Mouse (Mus musculus) urinary bladder, postnatal 14 days (tissue): ENCODE data around the gene Gimap8.
"Not testable (repeated sequence)": the region's sequence is repeated elsewhere in the genome, so short reads cannot be mapped to it uniquely, and the experiment has no call there.

Source experiments
- DNase-seq: peaks from one replicate; pipeline ENCODE4 v3.0.0; 2021; ENCODE audit warnings: low spot score

The Gimap8 gene

DNA sequence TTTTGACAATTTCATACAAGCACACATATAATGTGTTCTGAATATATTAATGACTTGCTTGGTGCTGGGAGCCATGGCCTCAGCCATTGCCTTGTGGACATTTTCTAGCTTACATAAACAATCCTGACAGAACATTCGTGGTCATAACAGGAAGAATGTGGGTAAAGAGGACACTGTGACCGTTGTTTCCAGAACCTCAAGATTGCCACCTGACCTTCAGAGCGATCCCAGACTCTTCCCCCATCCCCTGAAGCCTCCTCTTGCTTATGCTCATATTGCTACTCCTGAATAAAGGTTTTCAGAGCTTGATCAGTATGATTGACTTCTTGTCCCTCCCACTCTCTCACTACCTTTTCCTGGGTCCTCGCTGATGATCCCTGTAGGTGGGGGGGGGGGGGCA is 31.4 kb downstream of the Gimap8 start:
- DNase-seq, result no peak

- DNase-seq, result no peak
These were observed 32.7 kb downstream of the Gimap8 start for GRCm38 (mm10) chr6:48679701-48680100.

- DNase-seq, result no peak
These were observed 33.4 kb downstream of the Gimap8 start for GRCm38 (mm10) chr6:48680421-48680820.

GRCm38 (mm10) chr6:48681472-48682090 is 34.5 kb downstream of the Gimap8 start:
- no peak for DNase-seq

DNA sequence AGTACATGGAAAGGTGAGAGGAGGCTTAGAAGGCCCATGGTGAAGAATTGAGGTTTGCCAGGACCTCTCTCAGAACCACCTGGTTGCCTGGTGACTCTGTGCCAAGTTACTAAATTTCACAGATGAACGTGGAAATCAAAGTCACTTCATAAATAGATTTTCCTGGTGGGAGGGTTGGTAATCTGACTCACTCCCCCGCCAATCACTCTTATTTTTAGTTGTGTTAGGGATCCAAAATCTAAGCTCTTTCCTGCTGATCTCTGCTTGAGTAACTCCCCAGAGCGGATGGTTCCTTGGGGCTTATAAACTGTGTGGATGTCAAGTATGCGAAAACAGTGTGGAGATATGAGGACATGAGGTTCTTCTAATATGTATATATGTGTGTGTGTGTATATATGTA is 35.2 kb downstream of the Gimap8 start:
- DNase-seq, result no peak

DNA sequence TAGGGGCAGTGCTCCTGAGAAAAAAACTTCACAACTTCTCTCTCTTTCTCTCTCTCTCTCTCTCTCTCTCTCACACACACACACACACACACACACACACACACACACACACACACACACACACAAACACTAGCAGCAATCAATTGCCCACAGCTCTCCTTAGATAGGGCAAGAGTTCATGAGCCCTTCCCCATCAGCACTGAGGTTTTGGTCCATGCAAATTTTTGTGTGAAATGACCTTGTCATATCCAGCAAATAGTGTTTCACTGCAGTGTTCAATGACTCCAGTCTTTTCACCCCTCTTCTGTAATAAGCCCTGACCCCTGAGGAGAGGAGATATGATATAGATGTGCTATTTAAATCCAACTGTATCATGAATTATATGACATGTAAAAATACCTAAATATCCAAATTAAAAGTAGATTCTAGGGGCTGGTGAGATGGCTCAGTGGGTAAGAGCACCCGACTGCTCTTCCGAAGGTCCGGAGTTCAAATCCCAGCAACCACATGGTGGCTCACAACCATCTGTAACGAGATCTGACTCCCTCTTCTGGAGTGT is 36.3 kb downstream of the Gimap8 start:
- DNase-seq, result not testable (repeated sequence)

- no peak for DNase-seq
These were observed 37.3 kb downstream of the Gimap8 start, which contains the start of gene Gimap4 for GRCm38 (mm10) chr6:48684319-48684718. Gene Gimap4 (plus strand): TSS chr6:48684549.

GRCm38 (mm10) chr6:48684806-48685205 is 37.8 kb downstream of the Gimap8 start:
- DNase-seq, result no peak

GRCm38 (mm10) chr6:48685251-48685650 is 38.2 kb downstream of the Gimap8 start:
- DNase-seq, result no peak

DNA sequence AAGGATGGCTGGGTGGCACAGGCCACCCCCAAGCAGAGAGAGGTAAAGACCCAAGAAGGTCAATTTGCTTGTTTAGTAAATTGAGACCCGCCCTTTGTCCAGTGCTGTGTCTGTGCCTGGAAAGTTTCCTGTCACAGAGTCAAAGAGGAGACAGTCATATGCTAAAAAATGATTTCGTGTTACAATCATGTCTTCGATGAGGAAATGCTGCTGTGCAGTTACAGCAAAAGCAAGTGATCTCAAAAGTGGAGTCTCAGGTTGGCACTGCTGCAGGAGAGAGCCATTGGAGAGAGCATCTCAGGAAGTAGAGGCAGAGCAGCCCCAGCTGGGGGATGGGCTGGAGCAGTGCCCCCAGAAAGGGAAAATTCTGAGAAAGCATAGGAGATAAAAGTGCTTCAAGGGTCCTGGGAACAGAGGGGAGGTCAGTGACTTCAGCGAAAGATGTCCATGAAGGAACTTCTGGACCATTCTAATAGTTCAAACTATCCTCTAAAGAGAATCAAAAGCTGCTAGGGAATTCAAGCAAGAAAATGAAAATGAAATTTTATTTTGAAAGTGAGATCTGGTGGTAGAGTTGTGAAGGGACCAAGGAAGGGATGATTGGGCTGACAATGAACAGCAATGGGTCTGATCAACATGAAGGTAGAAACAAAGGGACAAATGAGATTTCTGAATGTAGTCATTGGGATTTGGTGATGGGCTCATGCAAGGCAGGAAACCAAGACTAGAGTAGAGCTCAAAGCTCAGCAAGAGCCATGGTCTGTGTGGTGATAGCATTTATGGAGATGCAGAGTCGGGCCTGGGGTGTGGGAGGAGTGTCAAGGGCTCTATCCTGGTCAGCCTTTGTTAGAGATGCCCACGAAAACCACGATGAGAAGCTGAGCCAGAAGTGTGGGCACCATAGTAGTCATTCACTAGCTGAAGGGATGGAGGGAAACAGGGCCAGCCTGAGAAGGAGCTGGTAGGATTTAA is 38.9 kb downstream of the Gimap8 start:
- DNase-seq, result no peak

- DNase-seq, result no peak
These were observed 40.0 kb downstream of the Gimap8 start for GRCm38 (mm10) chr6:48687077-48687476.

- DNase-seq, result no peak
These were observed 42.3 kb downstream of the Gimap8 start for GRCm38 (mm10) chr6:48689320-48689719.

DNA sequence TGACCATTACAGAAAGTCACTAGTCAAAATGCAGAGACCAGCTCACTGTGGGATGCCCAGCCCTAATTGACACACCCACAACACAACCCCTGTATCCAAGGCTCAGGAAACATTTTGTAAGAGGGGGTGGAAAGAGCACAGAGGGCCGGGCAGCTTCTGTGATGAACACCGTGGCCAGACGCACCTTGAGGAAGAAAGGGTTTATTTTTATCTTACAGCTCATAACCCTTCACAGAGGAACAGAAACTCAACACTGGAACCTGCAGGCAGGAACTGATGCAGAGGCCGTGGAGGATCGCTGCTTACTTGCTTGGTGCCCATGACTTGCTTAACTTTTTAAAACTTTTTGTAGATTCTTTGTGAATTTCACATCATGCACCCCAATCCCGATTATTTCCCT is 45.9 kb downstream of the Gimap8 start:
- DNase-seq, result no peak

- no peak for DNase-seq
These were observed 50.0 kb downstream of the Gimap8 start for GRCm38 (mm10) chr6:48696830-48697554.

DNA sequence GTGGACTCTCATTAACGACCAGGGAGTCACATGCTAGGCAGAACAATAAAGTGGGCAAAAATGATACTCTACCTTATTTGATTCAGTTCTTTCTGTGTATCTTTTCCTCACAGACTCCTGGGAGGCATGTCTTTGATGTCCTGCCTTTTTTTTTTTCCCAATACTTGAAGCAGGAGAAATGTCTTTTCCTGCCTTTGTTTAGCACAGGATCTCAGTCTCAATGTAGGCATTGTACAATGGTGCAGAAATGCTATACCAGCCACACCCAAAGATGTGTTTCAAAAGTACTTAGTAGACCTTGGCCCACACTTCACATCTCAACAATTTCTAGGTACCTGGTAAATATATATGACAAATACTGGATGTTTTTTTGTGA is 50.5 kb downstream of the Gimap8 start:
- no peak for DNase-seq

GRCm38 (mm10) chr6:48698066-48698856 is 51.2 kb downstream of the Gimap8 start:
- DNase-seq, result no peak

GRCm38 (mm10) chr6:48698888-48699287 is 51.9 kb downstream of the Gimap8 start:
- no peak for DNase-seq

- DNase-seq, result no peak
These were observed 53.4 kb downstream of the Gimap8 start for GRCm38 (mm10) chr6:48700251-48701075.

DNA sequence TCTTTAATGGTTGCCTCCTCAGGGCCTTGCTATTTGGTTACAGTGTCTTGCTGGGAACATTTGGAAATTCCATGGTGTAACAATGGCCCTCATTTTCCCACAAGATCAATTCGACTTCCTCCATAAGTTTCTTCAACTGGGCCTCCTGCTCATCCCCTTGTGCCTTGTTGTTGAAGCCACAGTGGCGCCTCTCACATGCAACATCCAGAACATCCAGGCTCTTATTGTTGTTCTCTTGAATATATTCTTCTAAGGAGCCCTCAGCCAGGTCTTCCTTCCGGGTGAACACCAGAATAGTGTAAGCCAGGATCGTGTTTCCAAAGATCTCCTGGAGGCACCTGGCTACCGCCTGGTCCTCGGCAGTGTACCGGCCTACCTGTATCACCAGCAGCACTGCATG is 55.1 kb downstream of the Gimap8 start:
- DNase-seq, result no peak

- DNase-seq, result no peak
These were observed 55.6 kb downstream of the Gimap8 start for GRCm38 (mm10) chr6:48702601-48703000.

GRCm38 (mm10) chr6:48704146-48704545 is 57.1 kb downstream of the Gimap8 start:
- no peak for DNase-seq
